In genomic region chr1:178336289-178336775, GRCm38 (mm10) we compare ENCODE assay signal across 8 mouse cellular contexts. TPM values are rescaled to one million over a fixed set of nuclear protein-coding genes. Genes with fewer than 3 reads are reported as not detected.
DNase-seq lines count a peak whose midpoint lies in the region; ATAC-seq lines count a peak whose summit lies in the region.

No protein-coding gene starts in this region.

- ATAC-seq in hindbrain, embryonic 12.5 days (ENCODE audit: low FRiP score), result peak; percentile 92

- no peaks in the 10 kb centered on the region for H3K27me3 ChIP-seq in hindbrain, embryonic 12.5 days

- peak; percentile 97 for DNase-seq in MN1 (ENCODE audit: low spot score)
- peak; percentile 94 for DNase-seq in cerebellum, adult 9-11 months
- peak; percentile 89 to 93 for DNase-seq in frontal cortex, postnatal 10 days (ENCODE audit: low spot score in 2 of 2)
- peak; percentile 88 to 89 for DNase-seq in layer of hippocampus, postnatal 25 days (ENCODE audit: extremely low spot score in 1 of 2, low spot score in 1 of 2)
- DNase-seq in lung, postnatal 14 days, result peak; percentile 98
- peak; percentile 95 for DNase-seq in ovary, postnatal 36 days (ENCODE audit: low spot score)
- DNase-seq in thymus, postnatal 14 days, result peak; percentile 98

- whole genome bisulfite sequencing in hindbrain, embryonic 12.5 days, result under 1% methylated on average over 41 of the region's 53 CpGs

- H3K36me3 ChIP-seq in hindbrain, embryonic 12.5 days, result peaks cover 28% of the 10 kb centered on the region

- H3K9me3 ChIP-seq in hindbrain, embryonic 12.5 days (replicated peaks), result no peaks in the 10 kb centered on the region

- H3K9ac ChIP-seq in hindbrain, embryonic 12.5 days, result peak overlapping the region; percentile 100

- peak overlapping the region; percentile 85 for H3K4me2 ChIP-seq in hindbrain, embryonic 12.5 days (replicated peaks)

- peak overlapping the region; percentile 99 for H3K27ac ChIP-seq in hindbrain, embryonic 12.5 days

- peaks cover 24% of the 10 kb centered on the region for H3K4me1 ChIP-seq in hindbrain, embryonic 12.5 days

- H3K4me3 ChIP-seq in hindbrain, embryonic 12.5 days, result peak overlapping the region; percentile 98

RNA-seq across cellular contexts. Expression of gene Hnrnpu, which starts 1.3 kb away (rescaled TPM):
- 831 and 926 TPM in 2 replicates for polyA plus RNA-seq in hindbrain, embryonic 12.5 days (2016; fragmentation: Nextera tagmentation; extraction: Ambion mirVana)
- total RNA-seq in layer of hippocampus, postnatal 25 days (2021), result 100 to 1,000 TPM; 348 to 416 TPM

RNA-seq across cellular contexts. Expression of gene Cox20, which starts 17.4 kb away (rescaled TPM):
- 145 and 152 TPM in 2 replicates for polyA plus RNA-seq in hindbrain, embryonic 12.5 days (2016; fragmentation: Nextera tagmentation; extraction: Ambion mirVana)
- total RNA-seq in layer of hippocampus, postnatal 25 days (2021), result 10 to 100 TPM; 38.4 to 39.1 TPM

Comparison
In these comparisons a context has a peak if more than half of its experiments do, and no peak if none do; other contexts are left out.
1. Peak in every context shown above with its lines: DNase-seq, ATAC-seq, H3K4me3 ChIP-seq and H3K27ac ChIP-seq.